Mouse (Mus musculus) MEL (cell line): Measurements from ENCODE around the gene Selplg.

Source experiments
- BHLHE40 ChIP-seq: IDR thresholded peaks from 2 replicates; pipeline ENCODE4 v1.6.1; 2012; ENCODE audit warnings: low read depth, mild to moderate bottlenecking, inconsistent platforms, low read length, improper control_type of control experiment, borderline replicate concordance
- CHD1 ChIP-seq: IDR thresholded peaks from 2 replicates; pipeline ENCODE4 v1.6.1; 2012; ENCODE audit warnings: low read depth, mild to moderate bottlenecking, inconsistent platforms, low read length, improper control_type of control experiment
- CTCF ChIP-seq, 3 experiments: IDR thresholded peaks in 2 of 3; conservative IDR thresholded peaks in 1 of 3; 2 replicates each; pipeline ENCODE4 v1.5.1; 2011 to 2012; ENCODE audit warnings: low read length in 3 of 3, low read depth in 2 of 3, mild to moderate bottlenecking in 2 of 3, improper control_type of control experiment in 1 of 3, inconsistent platforms in 1 of 3, mixed read lengths in 1 of 3, moderate library complexity in 1 of 3; ENCODE audit not compliant: control insufficient read depth in 1 of 3, insufficient read depth in 1 of 3, poor library complexity in 1 of 3, severe bottlenecking in 1 of 3
- E2F4 ChIP-seq: IDR thresholded peaks from 2 replicates; pipeline ENCODE4 v1.6.1; 2011; ENCODE audit warnings: low read depth, low read length, improper control_type of control experiment, borderline replicate concordance
- EP300 ChIP-seq, 2 experiments: IDR thresholded peaks; 2 replicates each; pipeline ENCODE4 v1.6.1; 2011; ENCODE audit warnings: improper control_type of control experiment in 2 of 2, low read length in 2 of 2, low read depth in 1 of 2, mild to moderate bottlenecking in 1 of 2
- GABPA ChIP-seq: IDR thresholded peaks from 2 replicates; pipeline ENCODE4 v1.6.1; 2012; ENCODE audit warnings: low read depth, mild to moderate bottlenecking, inconsistent platforms, low read length, improper control_type of control experiment, moderate library complexity
- MXI1 ChIP-seq: IDR thresholded peaks from 2 replicates; pipeline ENCODE4 v1.6.1; 2011; ENCODE audit warnings: mild to moderate bottlenecking, low read depth, low read length, improper control_type of control experiment
- POLR2A ChIP-seq, 2 experiments: IDR thresholded peaks; 2 replicates each; pipeline ENCODE4 v1.6.1; 2011 to 2012; ENCODE audit warnings: low read length in 2 of 2, mild to moderate bottlenecking in 2 of 2, control low read depth in 1 of 2, improper control_type of control experiment in 1 of 2, low read depth in 1 of 2, moderate library complexity in 1 of 2; ENCODE audit not compliant: control insufficient read depth in 1 of 2, insufficient read depth in 1 of 2, poor library complexity in 1 of 2
- POLR2AphosphoS2 ChIP-seq: IDR thresholded peaks from 2 replicates; pipeline ENCODE4 v1.6.1; 2011; ENCODE audit warnings: low read length, improper control_type of control experiment
- TBP ChIP-seq: IDR thresholded peaks from 2 replicates; pipeline ENCODE4 v1.8.0; 2011; ENCODE audit warnings: low read depth, low read length, improper control_type of control experiment

DNA sequence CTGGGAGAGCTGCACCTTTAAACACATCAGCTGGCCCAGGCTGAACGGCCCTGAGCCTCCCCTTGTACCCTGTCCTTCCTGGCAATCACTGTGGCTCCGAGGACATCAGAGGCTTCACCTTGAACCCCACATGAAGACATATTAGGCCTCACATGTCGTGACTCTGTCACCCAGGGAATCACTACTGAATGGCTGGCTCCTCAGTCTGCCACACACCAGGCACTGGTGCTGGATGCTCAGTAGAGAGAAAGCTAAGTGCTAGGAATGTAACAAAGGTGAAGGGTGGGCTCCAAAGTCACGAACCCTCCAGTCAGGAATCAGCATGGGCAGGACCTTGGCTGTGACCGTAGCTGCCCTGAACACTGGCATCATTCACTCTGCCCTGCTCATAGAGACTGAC is 52.9 kb downstream of the Selplg start:
- TF ChIP-seq CTCF (IDR thresholded peaks at IDR 0.05 in 2 of 3, conservative IDR thresholded peaks at IDR 0.05 in 1 of 3; ENCODE audit: control insufficient read depth in 1 of 3, insufficient read depth in 1 of 3, low read depth in 2 of 3, low read length in 3 of 3, poor library complexity in 1 of 3, severe bottlenecking in 1 of 3) (no peak), POLR2A (IDR thresholded peaks at IDR 0.05; ENCODE audit: control insufficient read depth in 1 of 2, insufficient read depth in 1 of 2, low read depth in 1 of 2, low read length in 2 of 2, poor library complexity in 1 of 2) (no peak), E2F4 (no peak), GABPA (no peak), TBP (no peak), MXI1 (no peak), BHLHE40 (no peak), POLR2AphosphoS2 (no peak), CHD1 (no peak), EP300 (IDR thresholded peaks at IDR 0.05; ENCODE audit: low read depth in 1 of 2, low read length in 2 of 2) (no peak)
